Mouse (Mus musculus) brain, embryonic 14.5 days (tissue): ENCODE results near the gene Def6. TPM values are rescaled to one million over a fixed set of nuclear protein-coding genes. Genes with fewer than 3 reads are reported as not detected.

ENCODE experiments used
- DNase-seq: peaks from one replicate; pipeline ENCODE4 v3.0.0-alpha.2; 2011; ENCODE audit warnings: low read depth
- CTCF ChIP-seq: fragments of 200-500 bp; IDR thresholded peaks from 2 replicates; pipeline ENCODE4 v1.5.1; 2012; ENCODE audit warnings: inconsistent platforms, mild to moderate bottlenecking, moderate library complexity, borderline replicate concordance; ENCODE audit not compliant: insufficient read depth, insufficient read length; ENCODE audit errors: extremely low read depth
- POLR2A ChIP-seq: fragments of 200-500 bp; IDR thresholded peaks from 2 replicates; pipeline ENCODE4 v1.6.1; 2012; ENCODE audit warnings: mild to moderate bottlenecking, inconsistent platforms, borderline replicate concordance; ENCODE audit not compliant: poor library complexity, insufficient read depth, insufficient read length, severe bottlenecking; ENCODE audit errors: extremely low read depth
- polyA plus RNA-seq: library from polyadenylated mRNA; depleted of rRNA; stranded (reverse); fragments of >200 nt; gene quantifications from 2 replicates; pipeline ENCODE4 v1.2.3, GENCODE M21; 2012

Def6 gene
- polyA plus RNA-seq, 1 experiment: 6.9 TPM

- TF ChIP-seq POLR2A (no peak), CTCF (no peak)
- no peak for DNase-seq
Measured at GRCm38 (mm10) chr17:28236636-28237015, 29.0 kb downstream of the Def6 start.

DNA sequence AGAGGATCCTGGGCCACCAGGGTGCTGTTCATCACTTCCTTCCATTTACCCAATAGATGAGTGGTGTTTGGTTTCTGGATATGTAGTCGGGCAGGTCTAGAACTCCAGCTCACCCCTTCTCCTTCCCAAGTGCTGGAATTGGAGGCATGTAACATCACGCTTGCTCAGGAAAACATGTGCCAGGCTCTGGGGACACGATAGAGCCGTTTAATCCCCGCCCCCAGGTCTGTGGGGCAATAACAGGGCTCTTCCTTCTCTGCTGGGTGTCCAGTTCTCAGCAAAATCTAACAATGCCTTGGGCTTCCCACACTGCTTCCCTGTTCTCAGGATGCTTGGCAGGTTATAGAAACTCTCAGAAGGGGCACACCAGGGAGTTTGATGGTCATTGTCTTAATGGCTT lies 29.8 kb downstream of the Def6 start:
- DNase-seq: no peak
- TF ChIP-seq POLR2A: no peak

GRCm38 (mm10) chr17:28237874-28238273 lies 30.3 kb downstream of the Def6 start:
- no peak for TF ChIP-seq POLR2A
- TF ChIP-seq CTCF: no peak
- DNase-seq: no peak

DNA sequence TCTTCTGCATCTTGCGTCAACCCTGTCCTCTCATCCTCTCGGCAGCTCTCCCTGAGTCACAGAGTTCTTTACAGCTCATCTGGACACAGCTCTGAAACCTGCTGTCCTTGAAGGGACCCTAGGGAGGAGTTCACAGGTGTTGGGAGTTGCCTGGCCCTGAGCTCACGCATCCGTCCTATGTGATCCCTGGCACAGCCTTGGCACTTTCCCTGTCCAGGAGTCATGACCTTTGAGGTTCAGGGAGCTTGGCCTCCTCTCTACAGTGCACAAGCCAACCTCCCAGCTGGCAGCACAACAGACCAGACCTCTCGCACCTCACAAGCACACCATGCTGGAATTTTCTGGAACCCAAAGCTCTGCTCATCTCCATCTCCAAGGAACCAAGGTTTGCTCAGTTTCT lies 33.3 kb downstream of the Def6 start:
- DNase-seq: no peak
- TF ChIP-seq POLR2A (no peak), CTCF (no peak)

DNA sequence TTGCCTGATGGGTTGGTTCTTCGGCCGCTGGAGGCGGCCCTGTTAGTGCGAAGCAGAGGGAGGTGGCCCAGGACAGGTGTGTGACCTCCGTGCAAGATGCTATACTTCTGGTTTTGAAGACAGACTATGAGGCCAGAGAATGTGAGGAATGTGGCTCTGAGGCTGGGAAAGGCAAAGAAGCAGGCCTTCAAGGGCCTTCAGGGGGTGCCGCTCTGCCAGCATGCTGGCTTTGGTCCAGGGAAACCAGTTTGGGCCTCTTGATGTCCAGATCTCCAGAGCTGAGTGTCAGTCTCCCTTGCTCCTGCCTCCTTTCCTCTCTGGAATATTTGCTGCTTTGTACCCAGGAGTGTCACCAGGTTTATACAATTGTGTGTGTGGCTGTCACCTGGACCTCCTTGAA lies 34.7 kb downstream of the Def6 start:
- DNase-seq: no peak
- TF ChIP-seq CTCF (no peak), POLR2A (no peak)

GRCm38 (mm10) chr17:28244214-28244613 lies 36.6 kb downstream of the Def6 start:
- TF ChIP-seq CTCF (no peak), POLR2A (no peak)
- no peak for DNase-seq

DNA sequence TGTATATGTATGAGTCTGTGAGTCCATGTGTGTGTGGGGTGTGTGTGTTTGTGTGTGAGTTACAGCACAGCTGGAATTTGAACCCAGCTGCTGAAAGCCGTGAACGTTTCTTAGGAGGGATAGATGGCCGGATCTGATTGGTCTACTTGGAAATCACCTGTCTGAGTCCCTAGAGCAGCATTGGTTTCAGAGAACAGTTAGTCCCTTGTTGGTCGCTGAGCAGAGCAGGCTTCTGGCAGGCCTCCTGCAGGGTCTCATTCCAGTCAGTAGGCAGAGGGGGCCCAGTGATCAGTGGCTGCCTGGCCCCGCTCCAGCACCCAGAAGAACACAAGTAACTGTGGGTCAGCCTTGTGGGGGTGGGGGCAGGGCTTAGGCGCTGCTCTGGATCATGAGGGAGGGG lies 37.1 kb downstream of the Def6 start:
- no peak for TF ChIP-seq CTCF
- peak; percentile 87 for DNase-seq

DNA sequence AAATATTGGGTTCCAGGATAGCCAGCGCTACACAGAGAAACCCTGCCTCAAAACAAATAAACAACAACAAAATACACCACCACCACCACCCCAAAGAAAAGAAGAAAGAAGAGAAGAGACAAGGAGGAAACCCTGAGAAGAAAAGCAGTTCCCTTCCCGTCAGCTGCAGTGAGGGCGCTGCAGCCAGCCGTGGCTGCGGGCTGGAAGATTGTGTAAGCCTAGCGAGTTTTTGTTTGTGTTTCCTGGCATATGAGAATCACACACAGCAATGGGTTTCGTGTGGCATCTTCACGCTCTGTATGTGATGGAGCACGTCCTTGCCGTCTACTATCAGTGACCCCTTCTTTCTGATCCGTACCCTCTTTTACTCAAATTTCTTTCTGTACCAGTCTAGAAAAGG lies 39.1 kb downstream of the Def6 start:
- TF ChIP-seq POLR2A (no peak), CTCF (no peak)
- DNase-seq: no peak

- no peak for DNase-seq
- TF ChIP-seq POLR2A (no peak), CTCF (no peak)
Measured at GRCm38 (mm10) chr17:28247613-28248012, 40.0 kb downstream of the Def6 start.

GRCm38 (mm10) chr17:28249062-28249461 lies 41.5 kb downstream of the Def6 start:
- no peak for TF ChIP-seq POLR2A
- TF ChIP-seq CTCF: no peak

DNA sequence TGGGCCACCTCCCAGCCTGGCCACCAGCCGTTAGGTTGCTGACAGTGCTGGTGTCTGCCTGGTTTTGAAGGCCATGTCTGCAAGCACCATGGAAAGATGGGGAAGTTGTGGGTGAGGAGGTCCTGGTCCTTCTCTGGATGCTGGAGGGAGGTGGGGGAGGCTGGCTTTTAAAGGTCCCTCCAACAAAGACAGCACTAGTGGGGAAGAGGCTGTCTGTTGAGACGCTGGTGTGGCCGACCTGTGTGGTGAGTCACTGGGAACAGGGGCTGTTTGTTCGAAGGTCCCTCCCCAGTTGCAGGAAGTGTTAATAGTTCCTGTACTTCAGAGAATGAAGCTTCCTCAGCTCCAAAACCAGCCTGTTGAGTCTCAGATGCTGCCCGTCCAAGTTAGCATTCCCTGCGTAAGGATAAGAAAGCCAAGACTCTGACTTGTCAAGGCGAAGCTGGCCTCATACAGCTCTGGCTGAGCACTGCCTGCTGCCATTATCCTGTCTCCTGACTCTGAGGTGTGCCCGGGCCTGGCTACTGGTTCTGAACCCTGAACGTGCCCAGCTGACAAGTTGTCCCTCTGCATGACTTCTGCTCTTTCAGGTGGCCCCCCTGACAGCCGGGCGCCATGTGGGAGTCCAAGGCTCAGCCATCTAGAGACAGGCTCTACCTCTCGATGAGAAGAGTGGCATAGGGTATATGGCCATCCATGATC lies 44.2 kb downstream of the Def6 start:
- no peak for DNase-seq
- TF ChIP-seq POLR2A (no peak), CTCF (no peak)

More at GRCm38 (mm10) chr17:28249062-28249461, 41.5 kb downstream of the Def6 start:
- DNase-seq: no peak

DNA sequence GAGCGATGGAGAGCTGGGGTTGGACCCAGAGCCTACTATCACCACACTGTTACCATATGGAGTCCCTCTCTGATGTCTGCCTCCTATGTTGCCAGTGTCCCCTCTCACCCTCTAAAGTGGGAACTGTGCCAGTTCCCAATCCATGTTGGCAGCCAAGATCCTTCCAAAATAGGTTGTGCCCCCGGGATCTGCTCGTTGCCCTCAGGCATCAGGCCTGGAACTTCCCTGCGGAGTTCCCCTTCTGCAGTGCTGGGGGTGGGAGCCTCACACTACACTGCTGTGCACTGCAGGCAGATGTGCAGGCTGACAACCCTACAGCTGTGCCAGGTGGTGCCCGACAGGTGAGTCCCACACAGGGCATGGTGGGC lies 44.7 kb downstream of the Def6 start:
- no peak for TF ChIP-seq POLR2A
- TF ChIP-seq CTCF: no peak
- no peak for DNase-seq
